Mouse (Mus musculus) CD4-positive, CD25-positive, alpha-beta regulatory T cell (primary cell): ENCODE measurements around the gene Rps10. TPM values are rescaled to one million over a fixed set of nuclear protein-coding genes. Genes with fewer than 3 reads are reported as not detected.

Experiments
- polyA plus RNA-seq: library from polyadenylated mRNA; unstranded; fragments of 100-300 nt; shearing (Covaris generic); gene quantifications from one replicate; pipeline ENCODE4 v1.2.1, GENCODE M21; 2017

The Rps10 gene
- 1,002 TPM for polyA plus RNA-seq

GRCm38 (mm10) chr17:27636132-27637020 is at the start of gene Rps10:
Rps10 (minus strand) TSS chr17:27636669.

GRCm38 (mm10) chr17:27655089-27656010 is 18.9 kb upstream of the Rps10 start, which contains the start of gene Pacsin1:
Pacsin1 (plus strand) TSS chr17:27655509.

GRCm38 (mm10) chr17:27634871-27635574 is 1.4 kb downstream of the Rps10 start, which contains the start of gene RPS10-NUDT3:
RPS10-NUDT3 (minus strand) TSS chr17:27635222.

GRCm38 (mm10) chr17:27623360-27624326 is 12.8 kb downstream of the Rps10 start, which contains the start of gene Nudt3:
Nudt3 (minus strand) TSS chr17:27623495.

Other genes with a start within 250 kb of the Rps10 start
- gene Grm4, start 115.3 kb downstream of the Rps10 start, polyA plus RNA-seq: 0.11 TPM
- 91.2 TPM for gene Hmga1, start 80.2 kb downstream of the Rps10 start, polyA plus RNA-seq
- gene AI413582, start 70.9 kb downstream of the Rps10 start, polyA plus RNA-seq: 128 TPM
- gene Nudt3, start 13.2 kb downstream of the Rps10 start, polyA plus RNA-seq: 93.1 TPM
- gene RPS10-NUDT3, start 1.4 kb downstream of the Rps10 start, polyA plus RNA-seq: not detected
- gene Pacsin1, start 18.8 kb upstream of the Rps10 start, polyA plus RNA-seq: 82.9 TPM
- gene Spdef, start 92.3 kb upstream of the Rps10 start, polyA plus RNA-seq: not detected
- gene D17Wsu92e, start 184.0 kb upstream of the Rps10 start, polyA plus RNA-seq: 22.6 TPM
- 184 TPM for gene Snrpc, start 201.5 kb upstream of the Rps10 start, polyA plus RNA-seq
- 2.8 TPM for gene Uhrf1bp1, start 219.8 kb upstream of the Rps10 start, polyA plus RNA-seq